Mouse (Mus musculus) gastrocnemius, postnatal 14 days (tissue): Measurements from ENCODE around the gene Arhgap35. TPM values are rescaled to one million over a fixed set of nuclear protein-coding genes. Genes with fewer than 3 reads are reported as not detected.

Source experiments
- total RNA-seq, 2 experiments: library from RNA; stranded (reverse); gene quantifications; 2 replicates each; pipeline ENCODE4 v1.2.3; 2021

Arhgap35 gene
- total RNA-seq, 2 experiments from 2014 or later = 18.8 to 23.1 TPM

Other genes starting within 250 kb of the Arhgap35 start
- gene Sae1, start 227.2 kb downstream of the Arhgap35 start, total RNA-seq = 10 to 100 TPM; 30.0 to 37.9 TPM
- gene Zc3h4, start 214.1 kb downstream of the Arhgap35 start, total RNA-seq = 10 to 100 TPM; 27.9 to 28.5 TPM
- 10 to 100 TPM; 23.2 to 28.7 TPM for gene Tmem160, start 162.2 kb downstream of the Arhgap35 start, total RNA-seq
- not detected for gene Npas1, start 137.3 kb downstream of the Arhgap35 start, total RNA-seq
- gene Ceacam15, start 60.7 kb upstream of the Arhgap35 start, total RNA-seq = not detected
- not detected for gene Ceacam9, start 106.9 kb upstream of the Arhgap35 start, total RNA-seq
- gene Ap2s1, start 123.4 kb upstream of the Arhgap35 start, total RNA-seq = 10 to 100 TPM; 62.5 to 62.9 TPM
- 10 to 100 TPM; 25.4 to 27.0 TPM for gene Slc1a5, start 166.3 kb upstream of the Arhgap35 start, total RNA-seq
- 10 to 100 TPM; 22.6 to 29.3 TPM for gene Strn4, start 200.9 kb upstream of the Arhgap35 start, total RNA-seq
- 10 to 100 TPM; 24.2 to 25.8 TPM for gene Fkrp, start 201.7 kb upstream of the Arhgap35 start, total RNA-seq
- gene Prkd2, start 227.9 kb upstream of the Arhgap35 start, total RNA-seq = 10 to 100 TPM in 1 of 2 experiments, 1 to 10 TPM in 1; 8.5 to 11.8 TPM